Mouse (Mus musculus) megakaryocyte, embryonic 14.5 days (primary cell): ENCODE results near the gene Mcub. TPM values are rescaled to one million over a fixed set of nuclear protein-coding genes. Genes with fewer than 3 reads are reported as not detected.

Source experiments
- H3K27me3 ChIP-seq: replicated peaks from 2 replicates; pipeline ENCODE3; 2012; ENCODE audit warnings: inconsistent platforms
- H3K36me3 ChIP-seq: replicated peaks from 2 replicates; pipeline ENCODE3; 2012; ENCODE audit warnings: low read length, inconsistent platforms, mixed read lengths
- H3K4me1 ChIP-seq: 2 replicates; pipeline ENCODE4 v1.6.1; 2012; ENCODE audit warnings: inconsistent platforms
- H3K4me3 ChIP-seq: replicated peaks from 2 replicates; pipeline ENCODE3; 2012; ENCODE audit warnings: moderate library complexity, mild to moderate bottlenecking, inconsistent platforms
- H3K9me3 ChIP-seq: 2 replicates; pipeline ENCODE4 v1.6.1; 2012; ENCODE audit warnings: inconsistent platforms
- FLI1 ChIP-seq: IDR thresholded peaks from 2 replicates; pipeline ENCODE4 v1.6.1; 2012; ENCODE audit warnings: low read length, inconsistent platforms, mixed read lengths
- GATA1 ChIP-seq: IDR thresholded peaks from 3 replicates; pipeline ENCODE4 v1.6.1; 2012; ENCODE audit warnings: mixed read lengths, low read length, inconsistent platforms, borderline replicate concordance
- polyA plus RNA-seq: library from polyadenylated mRNA; stranded (reverse); fragments of >175 nt; gene quantifications from 2 replicates; pipeline ENCODE4 v1.2.3, GENCODE M21; 2012; ENCODE audit warnings: low replicate concordance; ENCODE audit not compliant: insufficient read depth

Gene Mcub
- polyA plus RNA-seq, 1 experiment, result 0.12 TPM

- no peak for TF ChIP-seq GATA1
- TF ChIP-seq FLI1, result no peak
- Histone ChIP-seq H3K9me3 (peaks cover 5% of the 10 kb centered on the region; the same call in 1 of the 2 replicates), H3K4me3 (no peak overlapping the region), H3K36me3 (no peaks in the 10 kb centered on the region), H3K27me3 (peaks cover 10% of the 10 kb centered on the region), H3K4me1 (no peaks in the 10 kb centered on the region)
Observed at GRCm38 (mm10) chr3:129962533-129962932, 7.5 kb downstream of the Mcub start.

GRCm38 (mm10) chr3:129953296-129953695 is 16.7 kb downstream of the Mcub start:
- TF ChIP-seq GATA1, result no peak
- TF ChIP-seq FLI1, result no peak
- H3K9me3 ChIP-seq, result peaks cover 41% of the 10 kb centered on the region
- no peaks in the 10 kb centered on the region for H3K36me3 ChIP-seq
- no peak overlapping the region for H3K4me3 ChIP-seq
- peaks cover under 1% of the 10 kb centered on the region for H3K27me3 ChIP-seq
- no peaks in the 10 kb centered on the region for H3K4me1 ChIP-seq

GRCm38 (mm10) chr3:129949158-129949773 is 20.7 kb downstream of the Mcub start:
- Histone ChIP-seq H3K9me3 (peaks cover 15% of the 10 kb centered on the region), H3K36me3 (no peaks in the 10 kb centered on the region), H3K4me3 (no peak overlapping the region), H3K27me3 (peaks cover 15% of the 10 kb centered on the region), H3K4me1 (peaks cover 7% of the 10 kb centered on the region)
- TF ChIP-seq GATA1 (no peak), FLI1 (no peak)

- H3K36me3 ChIP-seq, result no peaks in the 10 kb centered on the region
- TF ChIP-seq GATA1 (no peak), FLI1 (no peak)
- H3K27me3 ChIP-seq, result peaks cover 16% of the 10 kb centered on the region
- no peak overlapping the region for H3K4me3 ChIP-seq
- H3K9me3 ChIP-seq, result peaks cover 7% of the 10 kb centered on the region
- H3K4me1 ChIP-seq, result peaks cover 7% of the 10 kb centered on the region
Observed at GRCm38 (mm10) chr3:129948359-129948758, 21.6 kb downstream of the Mcub start.

- peaks cover 7% of the 10 kb centered on the region for H3K4me1 ChIP-seq
- peaks cover 17% of the 10 kb centered on the region for H3K27me3 ChIP-seq
- no peaks in the 10 kb centered on the region for H3K36me3 ChIP-seq
- no peak for TF ChIP-seq GATA1
- TF ChIP-seq FLI1, result no peak
- H3K9me3 ChIP-seq, result peaks cover 6% of the 10 kb centered on the region
- H3K4me3 ChIP-seq, result no peak overlapping the region
Observed at GRCm38 (mm10) chr3:129946217-129946914, 23.6 kb downstream of the Mcub start.

- Histone ChIP-seq H3K27me3 (peaks cover 20% of the 10 kb centered on the region), H3K4me1 (peaks cover 7% of the 10 kb centered on the region), H3K4me3 (no peak overlapping the region), H3K36me3 (no peaks in the 10 kb centered on the region), H3K9me3 (peaks cover 6% of the 10 kb centered on the region)
- TF ChIP-seq FLI1 (no peak), GATA1 (no peak)
Observed at GRCm38 (mm10) chr3:129943813-129944212, 26.2 kb downstream of the Mcub start.

GRCm38 (mm10) chr3:129941291-129941690 is 28.7 kb downstream of the Mcub start:
- no peaks in the 10 kb centered on the region for H3K36me3 ChIP-seq
- no peak overlapping the region for H3K4me3 ChIP-seq
- H3K27me3 ChIP-seq, result peaks cover 8% of the 10 kb centered on the region
- H3K9me3 ChIP-seq, result peaks cover 6% of the 10 kb centered on the region
- H3K4me1 ChIP-seq, result peaks cover 3% of the 10 kb centered on the region; the same call in 1 of the 2 replicates
- TF ChIP-seq FLI1 (no peak), GATA1 (no peak)

GRCm38 (mm10) chr3:129940780-129941179 is 29.2 kb downstream of the Mcub start:
- Histone ChIP-seq H3K4me3 (no peak overlapping the region), H3K36me3 (no peaks in the 10 kb centered on the region), H3K4me1 (no peaks in the 10 kb centered on the region), H3K9me3 (peaks cover 6% of the 10 kb centered on the region), H3K27me3 (peaks cover 5% of the 10 kb centered on the region)
- TF ChIP-seq GATA1 (no peak), FLI1 (no peak)

- H3K4me1 ChIP-seq, result no peaks in the 10 kb centered on the region
- no peak for TF ChIP-seq GATA1
- no peak overlapping the region for H3K4me3 ChIP-seq
- peaks cover 4% of the 10 kb centered on the region for H3K27me3 ChIP-seq
- H3K9me3 ChIP-seq, result peaks cover 6% of the 10 kb centered on the region
- no peaks in the 10 kb centered on the region for H3K36me3 ChIP-seq
Observed at GRCm38 (mm10) chr3:129939058-129939457, 30.9 kb downstream of the Mcub start.

GRCm38 (mm10) chr3:129937848-129938247 is 32.2 kb downstream of the Mcub start:
- Histone ChIP-seq H3K4me1 (no peaks in the 10 kb centered on the region), H3K4me3 (no peak overlapping the region), H3K27me3 (peaks cover 4% of the 10 kb centered on the region), H3K36me3 (no peaks in the 10 kb centered on the region), H3K9me3 (peaks cover 6% of the 10 kb centered on the region)
- no peak for TF ChIP-seq FLI1
